Mouse (Mus musculus) cerebellum, adult 9-11 months (tissue): ENCODE results near the gene Ghrh.
A peak's percentile ranks its signal among the peaks of the same experiment; 100 is the strongest.

ENCODE experiments used
- DNase-seq: peaks from one replicate; pipeline ENCODE4 v3.0.0; 2022

Ghrh gene

GRCm38 (mm10) chr2:157343337-157343736, 4.0 kb downstream of the Ghrh start:
- no peak for DNase-seq

- DNase-seq = no peak
Measured at GRCm38 (mm10) chr2:157342328-157342926, 4.9 kb downstream of the Ghrh start.

GRCm38 (mm10) chr2:157341554-157342270, 5.6 kb downstream of the Ghrh start:
- DNase-seq = peak; percentile 40

GRCm38 (mm10) chr2:157340221-157340741, 7.0 kb downstream of the Ghrh start:
- DNase-seq = peak; percentile 50

GRCm38 (mm10) chr2:157339532-157339931, 7.8 kb downstream of the Ghrh start:
- no peak for DNase-seq

GRCm38 (mm10) chr2:157338663-157339062, 8.6 kb downstream of the Ghrh start:
- peak; percentile 43 for DNase-seq

GRCm38 (mm10) chr2:157332059-157332458, 15.2 kb downstream of the Ghrh start:
- no peak for DNase-seq

- DNase-seq = no peak
Measured at GRCm38 (mm10) chr2:157328570-157328969, 18.7 kb downstream of the Ghrh start.

GRCm38 (mm10) chr2:157328106-157328505, 19.2 kb downstream of the Ghrh start:
- no peak for DNase-seq

- DNase-seq = no peak
Measured at GRCm38 (mm10) chr2:157325238-157325637, 22.1 kb downstream of the Ghrh start.

- DNase-seq = no peak
Measured at GRCm38 (mm10) chr2:157322029-157322766, 25.1 kb downstream of the Ghrh start.

GRCm38 (mm10) chr2:157320886-157321285, 26.4 kb downstream of the Ghrh start:
- DNase-seq = no peak

GRCm38 (mm10) chr2:157320135-157320534, 27.2 kb downstream of the Ghrh start:
- DNase-seq = no peak

- DNase-seq = no peak
Measured at GRCm38 (mm10) chr2:157317220-157317619, 30.1 kb downstream of the Ghrh start.

- no peak for DNase-seq
Measured at GRCm38 (mm10) chr2:157316358-157316933, 30.9 kb downstream of the Ghrh start.

GRCm38 (mm10) chr2:157315486-157315885, 31.8 kb downstream of the Ghrh start:
- DNase-seq = no peak

- DNase-seq = peak; percentile 40
Measured at GRCm38 (mm10) chr2:157314310-157314709, 33.0 kb downstream of the Ghrh start.

GRCm38 (mm10) chr2:157313718-157314117, 33.6 kb downstream of the Ghrh start:
- DNase-seq = no peak

GRCm38 (mm10) chr2:157310963-157311637, 36.2 kb downstream of the Ghrh start:
- no peak for DNase-seq

- no peak for DNase-seq
Measured at GRCm38 (mm10) chr2:157309611-157310010, 37.7 kb downstream of the Ghrh start.

GRCm38 (mm10) chr2:157308273-157308917, 38.9 kb downstream of the Ghrh start:
- DNase-seq = no peak

GRCm38 (mm10) chr2:157307715-157308265, 39.5 kb downstream of the Ghrh start:
- no peak for DNase-seq
